Mouse (Mus musculus) liver (tissue): ENCODE results near the gene Olfr1230.

Experiments used
- DNase-seq: peaks from one replicate; pipeline ENCODE4 v3.0.0-alpha.2; 2020; ENCODE audit warnings: mixed read lengths

Gene Olfr1230

DNA sequence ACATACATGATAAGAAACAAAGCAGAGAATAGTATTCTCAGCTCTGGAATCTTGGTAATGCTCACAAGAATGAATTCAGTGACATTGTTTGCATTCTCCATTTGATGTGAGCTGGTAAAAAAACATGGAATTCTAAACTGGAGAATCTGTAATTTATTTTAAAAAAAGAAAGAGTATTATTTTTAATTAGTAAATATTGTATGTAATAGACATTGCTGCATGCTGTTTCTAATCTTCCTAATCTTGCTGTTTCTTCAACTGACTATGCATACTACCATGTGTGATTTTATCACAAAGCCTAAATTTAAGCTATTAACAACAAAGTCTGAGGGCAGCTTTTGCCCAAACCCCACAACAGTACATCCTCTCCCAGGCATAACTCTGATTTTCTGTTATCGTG lies at the start of gene Olfr1230:
TSS of gene Olfr1230 (minus strand) at position 101 of the 400 bp plus-strand sequence.
- DNase-seq: no peak

DNA sequence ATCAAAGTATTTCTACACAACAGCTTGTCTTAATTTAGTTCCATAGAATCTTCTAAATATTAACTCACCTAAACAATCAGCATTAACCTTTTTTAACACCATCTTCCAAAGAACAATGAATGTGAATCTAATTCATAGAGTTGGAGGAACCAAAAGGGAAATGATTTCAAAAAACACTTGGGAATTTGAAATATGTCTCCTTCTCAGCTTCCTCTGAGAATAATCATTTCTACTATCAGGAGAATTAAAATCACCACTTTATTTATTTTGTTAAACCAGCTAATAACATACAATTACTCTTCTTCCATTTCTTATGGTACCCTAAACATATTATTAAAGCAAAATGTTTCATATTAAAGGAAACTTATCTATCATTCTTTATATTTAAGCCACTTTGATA lies 45.2 kb upstream of the Olfr1230 start, which contains the start of gene Olfr1233:
TSS of gene Olfr1233 (minus strand) at position 101 of the 400 bp plus-strand sequence.
- no peak for DNase-seq

DNA sequence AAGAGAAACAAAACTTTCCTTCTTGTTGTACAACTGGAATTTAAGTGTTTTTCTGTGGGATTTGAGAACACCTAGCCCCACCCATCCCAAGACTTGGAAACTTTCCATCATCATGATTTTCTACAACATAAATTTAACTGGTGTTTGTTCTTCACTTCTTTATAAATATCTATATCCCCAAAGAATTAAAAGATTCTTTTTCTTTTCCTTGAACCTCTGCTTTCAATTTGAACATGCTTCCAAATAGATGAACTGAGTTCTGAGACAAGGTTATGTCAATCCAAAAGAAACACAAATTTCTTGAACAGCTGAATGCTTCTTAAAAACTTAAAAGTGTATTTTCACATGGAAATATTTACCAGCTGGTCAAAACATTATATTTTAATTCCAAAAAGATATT lies 32.5 kb upstream of the Olfr1230 start, which contains the start of gene Olfr1232:
TSS of gene Olfr1232 (minus strand) at position 101 of the 400 bp plus-strand sequence.
- DNase-seq: no peak

DNA sequence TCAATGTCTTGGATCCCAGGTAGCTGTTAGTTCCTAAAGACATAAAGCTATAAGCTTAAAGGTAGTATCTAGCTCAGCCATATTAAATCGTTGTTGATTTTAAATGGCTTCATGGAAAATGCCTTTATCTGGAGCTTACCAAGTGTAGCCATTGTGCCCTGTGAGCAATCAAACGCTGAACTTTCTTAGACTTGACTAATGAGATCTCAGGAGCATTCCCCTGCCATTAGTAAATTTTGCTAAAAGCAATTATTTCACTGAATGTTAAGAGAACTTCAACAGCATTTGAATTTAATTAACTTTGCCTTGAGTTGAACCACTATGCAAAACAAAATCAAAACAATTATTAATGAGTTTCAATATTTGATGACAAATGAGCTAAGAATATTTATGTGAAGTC lies 9.9 kb upstream of the Olfr1230 start, which contains the start of gene Olfr1231:
TSS of gene Olfr1231 (minus strand) at position 101 of the 400 bp plus-strand sequence.
- no peak for DNase-seq

DNA sequence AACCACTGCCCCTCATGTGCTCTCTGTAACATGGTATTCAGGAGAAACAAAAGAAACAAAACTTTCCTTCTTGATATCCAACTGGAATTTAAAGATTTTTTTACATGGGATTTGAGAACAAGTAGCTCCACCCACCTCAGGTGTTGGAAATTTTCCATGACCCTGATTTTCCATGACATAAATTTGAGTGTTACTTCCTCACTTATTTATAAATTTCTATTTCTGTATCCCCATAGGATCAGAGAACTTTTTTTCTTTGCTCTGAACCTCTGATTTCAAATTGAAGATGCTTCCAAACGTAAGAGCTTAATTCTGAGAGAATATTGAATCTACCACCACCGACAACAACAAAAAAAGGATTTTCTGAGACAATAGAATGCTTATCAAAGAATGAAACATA lies 9.2 kb downstream of the Olfr1230 start, which contains the start of gene Olfr1229:
TSS of gene Olfr1229 (minus strand) at position 101 of the 400 bp plus-strand sequence.
- no peak for DNase-seq

DNA sequence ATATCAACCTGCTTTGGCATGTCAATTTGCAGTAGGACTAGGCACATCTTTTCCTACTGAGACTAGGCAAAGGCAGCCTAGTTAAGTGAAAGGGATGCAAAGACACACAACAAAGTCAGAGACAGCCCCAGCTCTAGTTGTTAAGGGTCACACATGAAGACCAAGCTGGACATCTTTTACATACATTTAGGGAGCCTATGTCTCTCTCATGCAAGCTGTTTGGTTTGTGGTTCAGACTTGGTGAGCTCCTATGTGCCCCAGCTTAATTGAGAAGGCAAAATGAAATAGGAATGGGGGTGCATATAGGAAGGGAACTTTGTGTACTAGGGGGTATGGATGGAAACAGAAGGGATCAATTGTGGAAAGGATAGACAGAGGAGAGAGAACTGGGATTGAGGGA lies 43.1 kb downstream of the Olfr1230 start, which contains the start of gene Olfr1228:
TSS of gene Olfr1228 (minus strand) at position 101 of the 400 bp plus-strand sequence.
- no peak for DNase-seq
